Mouse (Mus musculus) Patski (cell line): ENCODE results near the gene Gse1. TPM values are rescaled to one million over a fixed set of nuclear protein-coding genes. Genes with fewer than 3 reads are reported as not detected.

Source experiments
- ATAC-seq: fragments of 100-300 bp; one replicate; pipeline ENCODE4 v1.8.0; 2021
- CTCF ChIA-PET: fragments of 350-600 bp; sonication (Branson Sonifier 250); formaldehyde crosslinking; loops from one replicate; lab custom pipeline; 2022; ENCODE audit warnings: inconsistent platforms; lab: Charles Lee
- POLR2A ChIA-PET: fragments of 350-600 bp; sonication (Branson Sonifier 250); formaldehyde crosslinking; loops from one replicate; lab custom pipeline; 2022; ENCODE audit warnings: antibody characterized with exemption, inconsistent platforms; lab: Charles Lee
- DNase-seq: peaks from one replicate; pipeline ENCODE4 v3.0.0-alpha.2; 2011; ENCODE audit warnings: low read depth, low spot score
- H3K27me3 ChIP-seq: fragments of 371-371 bp; one replicate; pipeline ENCODE4 v1.5.1; 2021
- CTCF ChIP-seq: fragments of 100-300 bp; IDR thresholded peaks from one replicate; pipeline ENCODE4 v1.5.1; 2021
- in situ Hi-C: fragments of 300-500 bp; cut with MboI; formaldehyde crosslinking; loops from 3 replicates; pipeline ENCODE4 v1.11.1; 2018; ENCODE audit warnings: low pct_unique_long_range_greater_than_20kb, mixed read lengths
- polyA plus RNA-seq: library from polyadenylated mRNA; unstranded; gene quantifications from one replicate; pipeline ENCODE4 v1.2.3, GENCODE M21; 2021

Gse1 gene
- polyA plus RNA-seq, 1 experiment from 2014 or later, result 19.8 TPM

DNA sequence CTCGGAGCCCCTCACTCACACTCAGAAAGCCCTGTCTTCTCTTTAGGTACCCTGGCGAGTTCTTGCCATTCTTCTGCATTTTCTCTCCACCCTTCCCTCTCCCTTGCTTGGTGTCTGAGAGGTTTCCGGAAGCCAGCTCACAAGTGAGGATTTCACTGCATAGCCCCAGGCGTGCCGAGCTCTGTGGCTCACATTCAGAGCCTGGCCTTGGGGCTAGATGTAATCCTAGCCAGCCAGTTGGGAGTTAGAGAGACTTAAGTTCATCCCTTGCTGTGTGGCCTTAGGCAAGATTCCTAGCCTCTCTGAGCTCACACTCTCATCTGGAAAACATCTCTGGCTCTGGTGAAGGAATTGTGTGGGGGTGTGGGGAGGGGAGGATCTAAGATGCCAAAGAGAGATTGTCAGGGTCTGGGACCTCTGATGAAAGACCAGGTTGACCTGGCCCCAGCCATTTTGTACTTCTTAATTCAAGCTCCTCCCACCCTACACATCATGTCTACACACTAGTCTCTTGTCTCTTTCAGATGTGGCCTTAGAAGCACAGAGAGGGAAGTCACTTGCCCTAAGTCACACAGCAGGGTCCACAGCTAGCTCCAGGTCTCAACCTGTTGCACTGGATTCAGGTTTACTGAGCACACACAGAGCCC is 108.8 kb downstream of the Gse1 start:
- H3K27me3 ChIP-seq, result no peaks in the 10 kb centered on the region
- CTCF ChIA-PET, result interaction anchor here (0.8 kb wide), 2 partner anchors 10 to 198 kb away, joined by 3 read pairs; no protein-coding TSS in a partner anchor
- DNase-seq (no peak), ATAC-seq (peak; percentile 8)
- in situ Hi-C loops, result no loop called here
- TF ChIP-seq CTCF, result no peak
- POLR2A ChIA-PET, result no interaction called here

DNA sequence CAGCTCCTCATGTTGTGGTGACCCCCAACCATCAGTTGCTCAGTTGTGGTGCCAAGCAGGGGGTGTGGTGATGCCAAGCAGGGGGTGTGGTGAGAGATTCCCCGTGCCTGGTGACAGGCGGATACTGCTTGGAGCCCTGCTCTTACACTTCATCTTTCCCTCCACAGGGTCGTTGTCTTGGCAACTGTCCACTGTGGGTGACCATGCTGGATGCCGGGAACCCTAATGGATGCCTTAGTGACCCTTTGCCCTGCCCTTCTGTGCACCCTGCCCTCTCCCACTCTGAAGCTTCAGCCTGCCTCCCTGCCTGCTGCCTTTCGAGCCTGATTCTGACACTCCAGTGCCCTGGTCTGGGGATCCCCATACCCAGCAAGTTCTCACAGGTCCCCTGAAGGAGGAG is 109.4 kb downstream of the Gse1 start:
- CTCF ChIA-PET, result interaction anchor here (0.8 kb wide), 2 partner anchors 11 to 197 kb away, joined by 3 read pairs; no protein-coding TSS in a partner anchor
- ATAC-seq, result no peak
- TF ChIP-seq CTCF, result no peak

DNA sequence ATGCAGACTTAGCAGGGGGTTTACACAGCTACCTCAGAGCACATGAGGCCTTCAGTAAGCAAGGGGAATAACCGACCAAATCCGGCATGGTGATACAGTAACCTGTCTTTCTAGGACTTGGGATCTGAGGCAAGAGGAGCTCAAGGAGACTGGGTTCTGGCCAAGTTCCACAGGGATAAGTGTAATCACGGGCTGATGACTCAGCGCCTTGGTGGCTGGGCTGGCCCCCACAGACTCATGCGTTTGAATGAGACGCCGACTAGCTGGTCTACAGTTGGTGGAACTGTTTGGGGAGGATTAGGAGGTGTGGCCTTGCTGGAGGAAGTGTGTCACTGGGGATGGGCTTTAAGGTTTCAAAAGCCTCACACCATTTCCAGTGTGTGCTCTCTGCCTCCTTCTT is 110.4 kb downstream of the Gse1 start:
- DNase-seq (no peak), ATAC-seq (no peak)
- POLR2A ChIA-PET, result no interaction called here
- in situ Hi-C loops, result no loop called here
- H3K27me3 ChIP-seq, result no peaks in the 10 kb centered on the region
- CTCF ChIA-PET, result interaction anchor here (1.3 to 2.1 kb wide), 2 partner anchors 12 to 19 kb away, joined by 3 to 10 read pairs; no protein-coding TSS in a partner anchor
- no peak for TF ChIP-seq CTCF

More for the DNA sequence above, 109.4 kb downstream of the Gse1 start:
- in situ Hi-C loops, result no loop called here
- no peaks in the 10 kb centered on the region for H3K27me3 ChIP-seq
- no peak for DNase-seq
- POLR2A ChIA-PET, result no interaction called here

DNA sequence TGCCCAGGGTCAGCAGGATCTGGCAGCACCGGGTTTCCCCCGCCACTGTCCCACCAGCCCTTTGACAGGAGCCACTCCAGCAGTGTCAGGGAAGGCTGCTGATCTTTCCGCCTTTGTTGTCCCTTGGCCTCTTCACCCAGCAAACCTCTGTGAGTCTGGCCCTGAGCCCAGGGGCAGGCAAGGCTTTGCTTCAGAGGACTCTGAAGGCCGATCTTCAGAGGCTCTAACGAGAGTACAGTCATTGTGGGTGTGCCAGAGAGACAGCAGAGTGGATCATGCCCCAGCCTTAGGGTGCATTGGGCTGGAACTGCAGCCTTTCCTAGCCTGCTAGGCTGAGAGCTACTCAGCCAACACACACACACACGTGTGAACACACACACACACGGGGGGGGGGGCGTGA is 111.5 kb downstream of the Gse1 start:
- TF ChIP-seq CTCF, result no peak
- H3K27me3 ChIP-seq, result no peaks in the 10 kb centered on the region
- CTCF ChIA-PET, result interaction anchor here (1.0 to 2.1 kb wide), 4 partner anchors 12 to 43 kb away, joined by 3 to 10 read pairs (median 4); no protein-coding TSS in a partner anchor
- ATAC-seq (peak; percentile 82), DNase-seq (peak; percentile 90)
- in situ Hi-C loops, result no loop called here
- POLR2A ChIA-PET, result no interaction called here

DNA sequence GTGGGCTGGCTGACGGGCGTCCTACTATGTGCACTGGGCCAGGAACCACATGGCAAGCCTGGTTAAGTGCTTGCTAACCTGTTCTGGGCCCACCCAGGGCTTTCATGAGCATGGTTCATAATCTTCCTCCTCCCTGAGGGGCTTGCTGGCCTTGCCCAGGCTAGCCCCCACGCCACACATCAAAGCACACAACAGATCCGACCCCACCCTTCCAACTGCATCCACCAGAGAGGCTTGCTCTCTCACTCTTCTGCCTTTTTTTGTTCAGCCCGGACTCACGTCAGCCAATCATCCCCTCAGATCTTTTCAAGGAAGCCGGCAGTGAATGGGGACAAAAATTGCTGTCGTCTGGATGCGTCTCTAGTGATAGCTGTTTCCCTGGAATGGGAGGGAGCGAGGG is 112.9 kb downstream of the Gse1 start:
- POLR2A ChIA-PET, result no interaction called here
- no peak for ATAC-seq
- in situ Hi-C loops, result no loop called here
- no peak for DNase-seq
- TF ChIP-seq CTCF, result no peak
- no peaks in the 10 kb centered on the region for H3K27me3 ChIP-seq
- CTCF ChIA-PET, result no interaction called here

DNA sequence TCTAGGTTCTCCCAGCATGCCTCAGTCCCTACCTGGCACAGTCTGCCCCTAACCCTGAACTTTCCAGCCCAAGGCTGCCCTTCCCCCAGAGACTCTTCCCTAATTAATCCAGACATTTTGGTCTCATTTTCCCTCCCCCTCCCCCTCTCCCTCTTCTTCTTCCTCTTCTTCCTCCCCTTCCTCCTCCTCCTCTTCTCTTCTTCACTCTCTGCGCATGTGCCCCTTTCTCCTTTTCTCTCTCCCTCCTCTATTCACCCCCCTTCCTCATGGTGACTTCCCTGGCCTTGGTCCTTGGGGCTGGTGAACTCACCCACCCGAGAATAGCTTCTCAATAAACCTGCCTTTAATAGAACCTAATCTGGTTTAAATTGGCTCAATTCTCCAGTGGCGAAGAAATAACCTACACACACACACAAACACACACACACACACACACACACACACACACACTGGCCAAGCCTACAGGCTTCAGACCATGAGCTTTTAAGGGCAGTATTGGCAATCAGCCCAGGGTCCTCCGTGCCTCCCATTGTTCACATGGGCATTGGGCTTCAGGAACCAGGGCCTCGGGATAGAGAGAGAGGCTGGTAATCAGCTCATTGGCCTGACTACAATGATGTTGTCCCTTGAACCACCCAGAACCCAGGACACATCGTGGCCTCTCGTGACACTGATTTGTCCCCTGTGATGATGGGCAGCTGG is 114.7 kb downstream of the Gse1 start:
- ChIA-PET POLR2A (interaction anchor here (1.1 kb wide), 1 partner anchor 15 kb away, joined by 4 read pairs; no protein-coding TSS in a partner anchor), CTCF (no interaction called here)
- DNase-seq (no peak), ATAC-seq (no peak)
- in situ Hi-C loops, result no loop called here
- no peak for TF ChIP-seq CTCF
- no peaks in the 10 kb centered on the region for H3K27me3 ChIP-seq

DNA sequence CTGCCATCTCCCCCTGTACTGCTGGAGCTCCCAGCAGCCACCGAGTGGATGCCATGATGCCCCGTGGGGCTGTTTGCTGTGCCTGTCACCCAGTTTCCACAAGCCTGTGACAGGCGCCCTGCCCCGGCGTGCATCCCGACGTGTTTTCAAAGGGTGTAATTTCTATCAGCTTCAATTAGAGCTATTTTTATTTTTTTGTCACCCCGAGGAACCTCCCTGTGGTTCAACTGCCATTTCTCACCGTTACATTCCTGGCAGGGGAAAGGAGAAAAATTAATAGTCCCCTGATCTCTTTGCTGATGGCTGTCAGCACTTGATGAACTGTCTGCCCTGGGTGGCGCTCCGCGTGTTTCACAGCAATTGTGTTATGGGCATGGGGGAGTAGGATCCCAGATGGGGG is 115.3 kb downstream of the Gse1 start:
- no peak for TF ChIP-seq CTCF
- ATAC-seq (no peak), DNase-seq (no peak)
- H3K27me3 ChIP-seq, result no peaks in the 10 kb centered on the region
- in situ Hi-C loops, result no loop called here
- ChIA-PET POLR2A (interaction anchor here (1.1 kb wide), 1 partner anchor 14 kb away, joined by 4 read pairs; no protein-coding TSS in a partner anchor), CTCF (no interaction called here)

DNA sequence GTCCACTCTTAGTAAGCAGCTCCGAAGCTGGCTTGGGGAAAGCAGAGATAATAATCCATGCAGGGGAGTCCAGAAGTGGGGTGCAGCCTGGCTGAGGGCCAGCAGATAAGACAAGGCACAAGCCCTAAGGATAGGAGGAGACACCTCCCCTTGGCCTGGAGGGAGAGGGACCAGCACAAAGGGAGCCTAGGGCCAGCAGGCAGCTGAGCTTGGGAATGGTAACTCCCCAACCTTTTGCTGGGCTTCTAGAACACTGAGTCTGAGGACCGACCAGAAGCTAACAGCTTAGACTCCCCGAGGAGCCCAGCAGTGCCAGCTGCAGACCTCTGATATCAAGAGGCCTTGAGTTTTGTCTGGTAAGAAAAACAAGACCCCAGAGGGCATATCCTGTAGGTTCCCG is 115.9 kb downstream of the Gse1 start:
- TF ChIP-seq CTCF, result no peak
- ChIA-PET CTCF (no interaction called here), POLR2A (interaction anchor here (1.1 kb wide), 1 partner anchor 14 kb away, joined by 4 read pairs; no protein-coding TSS in a partner anchor)
- no peak for DNase-seq
- H3K27me3 ChIP-seq, result no peaks in the 10 kb centered on the region
- in situ Hi-C loops, result no loop called here
- ATAC-seq, result no peak

DNA sequence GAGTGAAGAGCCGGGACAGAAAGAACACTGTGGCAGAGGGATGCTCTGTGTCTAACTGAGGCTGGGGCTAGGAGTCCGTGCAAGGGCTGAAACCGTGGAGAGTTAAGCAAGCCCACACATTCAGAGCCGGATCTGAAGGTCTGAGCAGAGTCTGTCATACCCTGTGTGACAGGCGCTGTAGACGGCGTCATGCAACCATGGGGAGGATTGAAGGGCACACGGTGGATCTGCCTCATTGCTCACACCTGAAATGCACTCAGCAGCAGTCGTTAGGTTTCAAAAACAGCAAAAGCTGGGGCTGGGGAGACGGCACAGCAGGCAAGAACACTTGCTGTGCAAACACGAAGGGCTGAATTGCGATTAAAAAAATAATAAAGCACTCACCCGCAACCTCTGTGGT is 116.3 kb downstream of the Gse1 start:
- in situ Hi-C loops, result no loop called here
- CTCF ChIA-PET, result no interaction called here

DNA sequence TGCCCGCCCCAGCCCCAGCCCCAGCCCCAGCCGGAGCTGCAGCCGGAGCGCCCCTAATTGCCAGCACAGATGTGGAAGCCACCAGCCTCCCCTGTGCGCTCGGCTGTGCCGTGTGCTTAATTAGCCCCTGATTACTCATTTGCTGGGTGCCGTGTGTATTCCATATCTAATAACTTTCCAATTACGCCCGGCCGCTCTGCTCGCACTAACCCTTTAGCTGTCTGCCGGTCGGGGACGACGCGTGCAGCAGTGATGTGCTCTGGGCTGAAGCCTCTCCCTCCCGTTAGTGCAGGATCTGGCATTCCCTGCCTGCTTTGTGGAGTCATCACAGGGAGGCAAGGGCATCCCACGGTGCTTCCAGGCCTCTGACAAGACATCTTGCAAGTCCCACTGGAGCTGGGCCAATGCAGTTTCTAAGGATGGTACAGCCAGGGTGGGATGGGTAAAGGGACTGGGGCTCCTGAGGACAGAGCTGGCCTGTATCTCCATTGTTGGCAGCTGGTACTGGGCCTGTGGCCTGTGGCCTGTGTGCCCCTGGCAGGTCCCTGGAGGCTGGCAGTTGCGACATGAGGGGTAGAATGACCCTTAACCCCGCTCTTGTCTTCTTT is 119.6 kb downstream of the Gse1 start:
- ChIA-PET POLR2A (no interaction called here), CTCF (interaction anchor here (1.0 to 2.6 kb wide), 3 partner anchors 16 to 187 kb away, joined by 3 to 7 read pairs (median 4); no protein-coding TSS in a partner anchor)
- TF ChIP-seq CTCF, result no peak
- DNase-seq (no peak), ATAC-seq (no peak)
- H3K27me3 ChIP-seq, result no peaks in the 10 kb centered on the region
- in situ Hi-C loops, result no loop called here

More for the DNA sequence above, 116.3 kb downstream of the Gse1 start:
- no peak for ATAC-seq
- POLR2A ChIA-PET, result no interaction called here
- H3K27me3 ChIP-seq, result no peaks in the 10 kb centered on the region
- TF ChIP-seq CTCF, result no peak
- DNase-seq, result no peak

DNA sequence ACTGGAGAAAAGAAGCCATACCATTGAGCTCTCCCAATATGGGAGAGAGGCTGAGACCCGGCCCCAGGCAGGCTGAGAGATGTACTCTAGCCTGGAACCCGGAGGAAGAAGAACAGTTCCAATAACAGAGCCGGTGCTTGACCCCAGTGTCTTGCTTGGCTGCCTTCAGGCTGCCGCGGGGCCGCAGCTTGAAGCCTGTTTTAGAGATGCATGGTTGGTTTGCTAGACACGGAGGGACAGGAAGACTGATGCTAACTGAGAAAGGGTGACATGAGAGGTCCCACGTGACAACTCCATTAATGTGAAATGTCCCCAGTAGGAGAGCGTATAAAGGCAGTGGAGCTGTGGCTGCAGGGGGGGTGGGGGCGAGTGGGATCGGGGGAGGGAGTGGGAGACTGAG is 120.7 kb downstream of the Gse1 start:
- CTCF ChIA-PET, result interaction anchor here (1.0 to 2.6 kb wide), 3 partner anchors 12 to 67 kb away, joined by 4 to 7 read pairs (median 5); no protein-coding TSS in a partner anchor
- POLR2A ChIA-PET, result no interaction called here
- no peak for DNase-seq
- in situ Hi-C loops, result no loop called here
- TF ChIP-seq CTCF, result no peak
- H3K27me3 ChIP-seq, result no peaks in the 10 kb centered on the region
- no peak for ATAC-seq
